Comparison of ENCODE assay signal across 12 mouse cellular contexts in genomic region chr16:34184721-34185120, GRCm38 (mm10).
DNase-seq lines count a peak whose midpoint lies in the region; ATAC-seq and TF ChIP-seq lines count a peak whose summit lies in the region.
"Had no signal": no experiment of that assay in that cellular context is flagged by ENCODE, and none has a peak within 500 bp of the region (broad histone marks: within the 10 kb centered on the region; RNA-seq: fewer than 3 reads in every experiment).

No protein-coding gene starts in this region.

- H3K27ac ChIP-seq in forebrain, postnatal 0 days (ENCODE audit: low read depth, low read length): no peak overlapping the region
- no peak overlapping the region for H3K27ac ChIP-seq in forebrain, embryonic 16.5 days (ENCODE audit: low read length)
- H3K27ac ChIP-seq in layer of hippocampus, adult 2 months: peak overlapping the region; percentile 64
- H3K27ac ChIP-seq in cortical plate, adult 2 months (ENCODE audit: insufficient read depth, low read length): no peak overlapping the region
- H3K27ac ChIP-seq: midbrain, embryonic 13.5 days; neural tube, embryonic 13.5 days had no signal

- H3K9ac ChIP-seq in forebrain, postnatal 0 days: no peak overlapping the region
- H3K9ac ChIP-seq in forebrain, embryonic 16.5 days (replicated peaks; ENCODE audit: low read depth, low read length): no peak overlapping the region
- H3K9ac ChIP-seq: midbrain, embryonic 13.5 days; neural tube, embryonic 13.5 days had no signal

- no peak for ATAC-seq in forebrain, postnatal 0 days
- no peak for ATAC-seq in forebrain, embryonic 16.5 days
- ATAC-seq in megakaryocyte, adult 5-6 weeks (ENCODE audit: poor library complexity, severe bottlenecking): no peak
- ATAC-seq: midbrain, embryonic 13.5 days had no signal

- TF ChIP-seq CTCF in forebrain, postnatal 0 days (IDR thresholded peaks at IDR 0.05; ENCODE audit: low read depth): peak; percentile 32; the same call in 1 of the 2 replicates
- peak; percentile 58 for TF ChIP-seq CTCF in layer of hippocampus, adult 2 months (conservative IDR thresholded peaks at IDR 0.05)
- 0 out of 2 replicates have a peak, but pooled peaks have one; percentile 21 for TF ChIP-seq CTCF in cortical plate, adult 2 months (IDR thresholded peaks at IDR 0.05; ENCODE audit: extremely low read depth, insufficient read depth, low read length)

- no peaks in the 10 kb centered on the region for H3K9me3 ChIP-seq in forebrain, postnatal 0 days (ENCODE audit: low read length)
- no peaks in the 10 kb centered on the region for H3K9me3 ChIP-seq in forebrain, embryonic 16.5 days (ENCODE audit: control insufficient read depth, low read length)
- H3K9me3 ChIP-seq: midbrain, embryonic 13.5 days; neural tube, embryonic 13.5 days had no signal

- no peaks in the 10 kb centered on the region for H3K27me3 ChIP-seq in forebrain, postnatal 0 days (ENCODE audit: insufficient read depth, low read length)
- H3K27me3 ChIP-seq in forebrain, embryonic 16.5 days (replicated peaks; ENCODE audit: control insufficient read depth, insufficient read depth, low read length): no peaks in the 10 kb centered on the region
- H3K27me3 ChIP-seq: midbrain, embryonic 13.5 days; neural tube, embryonic 13.5 days had no signal

- H3K4me2 ChIP-seq in forebrain, postnatal 0 days (ENCODE audit: low read depth): no peak overlapping the region
- no peak overlapping the region for H3K4me2 ChIP-seq in forebrain, embryonic 16.5 days (ENCODE audit: low read length)
- H3K4me2 ChIP-seq: midbrain, embryonic 13.5 days; neural tube, embryonic 13.5 days had no signal

- H3K36me3 ChIP-seq in forebrain, postnatal 0 days (ENCODE audit: insufficient read depth): peaks cover 36% of the 10 kb centered on the region
- H3K36me3 ChIP-seq in forebrain, embryonic 16.5 days (ENCODE audit: control insufficient read depth, insufficient read depth): peaks cover 8% of the 10 kb centered on the region

- no peak overlapping the region for H3K4me3 ChIP-seq in forebrain, postnatal 0 days (ENCODE audit: low read depth, low read length)
- no peak overlapping the region for H3K4me3 ChIP-seq in forebrain, embryonic 16.5 days (replicated peaks; ENCODE audit: low read length)
- H3K4me3 ChIP-seq in layer of hippocampus, adult 2 months: no peak overlapping the region
- H3K4me3 ChIP-seq in cortical plate, adult 2 months (ENCODE audit: insufficient read depth, low read length): no peak overlapping the region
- H3K4me3 ChIP-seq: midbrain, embryonic 13.5 days; neural tube, embryonic 13.5 days had no signal

- DNase-seq in forebrain, postnatal 0 days: no peak
- no peak for DNase-seq in layer of hippocampus, adult 2 months (ENCODE audit: low spot score in 2 of 2)
- DNase-seq in layer of hippocampus, adult 11-12 months (ENCODE audit: low spot score): no peak
- peak; percentile 16 for DNase-seq in 3T3-L1 (ENCODE audit: low read depth, low spot score)
- DNase-seq in cerebellum, postnatal 4 days (ENCODE audit: low spot score in 2 of 2): no peak
- DNase-seq: cerebellum, adult 9-10 months; heart, postnatal 36 days had no signal

- H3K4me1 ChIP-seq in forebrain, postnatal 0 days (ENCODE audit: insufficient read depth): no peaks in the 10 kb centered on the region
- no peaks in the 10 kb centered on the region for H3K4me1 ChIP-seq in forebrain, embryonic 16.5 days (replicated peaks; ENCODE audit: control insufficient read depth, insufficient read depth, low read length)
- H3K4me1 ChIP-seq in cortical plate, adult 2 months (ENCODE audit: control insufficient read depth, insufficient read depth, low read length): no peaks in the 10 kb centered on the region; the same call in 1 of the 2 replicates
- H3K4me1 ChIP-seq: midbrain, embryonic 13.5 days had no signal

- WGBS in forebrain, postnatal 0 days: 77% methylated on average over 3 of the region's 3 CpGs
- WGBS in forebrain, embryonic 16.5 days: 67% methylated on average over 3 of the region's 3 CpGs

- no peak for TF ChIP-seq POLR2A in cortical plate, adult 2 months (IDR thresholded peaks at IDR 0.05; ENCODE audit: extremely low read depth, insufficient read depth, low read length)
